Comparison of ENCODE assay signal across 25 mouse cellular contexts in the genomic region with DNA sequence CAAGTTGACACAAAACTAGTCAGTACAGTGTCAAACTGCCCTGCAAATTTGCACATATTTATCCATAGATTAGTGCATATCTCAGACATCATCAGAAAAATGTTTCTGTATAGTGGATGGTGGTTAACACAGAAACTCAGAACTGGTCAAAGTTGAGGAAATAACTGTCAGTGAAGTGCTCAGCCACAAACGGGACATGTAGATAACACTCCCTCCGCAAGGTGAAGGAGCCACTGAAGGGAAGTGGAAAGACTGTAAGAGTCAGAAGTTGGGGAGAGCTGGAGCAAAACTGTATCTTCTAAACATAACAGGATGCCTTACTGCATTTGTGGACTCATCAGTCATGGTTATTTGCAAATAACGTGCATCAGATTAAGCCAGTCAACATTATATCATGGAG. TPM values are rescaled to one million over a fixed set of nuclear protein-coding genes. Genes with fewer than 3 reads are reported as not detected.
"Had no signal": no experiment of that assay in that cellular context is flagged by ENCODE, and none has a peak within 500 bp of the region (broad histone marks: within the 10 kb centered on the region; RNA-seq: fewer than 3 reads in every experiment).

No protein-coding gene starts in this region.

- ATAC-seq: intestine, embryonic 16.5 days; midbrain, embryonic 13.5 days had no signal

- H3K4me1 ChIP-seq: kidney, embryonic 15.5 days; limb, embryonic 13.5 days; midbrain, embryonic 13.5 days; neural tube, embryonic 15.5 days had no signal

- H3K9ac ChIP-seq: kidney, embryonic 15.5 days; limb, embryonic 13.5 days; liver, embryonic 14.5 days; lung, embryonic 14.5 days; midbrain, embryonic 13.5 days; neural tube, embryonic 15.5 days had no signal

- H3K27me3 ChIP-seq: kidney, embryonic 15.5 days; limb, embryonic 13.5 days; midbrain, embryonic 13.5 days; neural tube, embryonic 15.5 days had no signal

- H3K9me3 ChIP-seq: kidney, embryonic 15.5 days; limb, embryonic 13.5 days; midbrain, embryonic 13.5 days; neural tube, embryonic 15.5 days had no signal

- H3K36me3 ChIP-seq: kidney, embryonic 15.5 days; limb, embryonic 13.5 days; midbrain, embryonic 13.5 days; neural tube, embryonic 15.5 days had no signal

- H3K27ac ChIP-seq: kidney, embryonic 15.5 days; limb, embryonic 13.5 days; liver, embryonic 14.5 days; midbrain, embryonic 13.5 days; neural tube, embryonic 15.5 days had no signal

- H3K4me3 ChIP-seq: kidney, embryonic 15.5 days; limb, embryonic 13.5 days; midbrain, embryonic 13.5 days; myocyte; neural tube, embryonic 15.5 days had no signal

- H3K4me2 ChIP-seq: kidney, embryonic 15.5 days; limb, embryonic 13.5 days; lung, embryonic 14.5 days; midbrain, embryonic 13.5 days; neural tube, embryonic 15.5 days had no signal

- DNase-seq: kidney, adult 2 months; kidney, postnatal 14 days; left cerebral cortex, postnatal 4 days; lung, embryonic 14.5 days; lung, postnatal 10 days; lung, postnatal 4 days; right cerebral cortex, adult 18-20 months; right cerebral cortex, postnatal 4 days; spleen, adult 18-20 months; thymus, adult 18-20 months; thymus, postnatal 14 days had no signal

RNA-seq across cellular contexts. Expression of a gene that starts 19.5 kb away (rescaled TPM):
- total RNA-seq: layer of hippocampus, adult 8-10 months; layer of hippocampus, postnatal 14 days; left cerebral cortex, adult 18-20 months; left cerebral cortex, postnatal 10 days; left cerebral cortex, postnatal 4 days had no signal
- polyA plus RNA-seq: intestine, embryonic 16.5 days; kidney, embryonic 15.5 days; large intestine, adult 2 months; limb, embryonic 13.5 days; lung, embryonic 14.5 days; midbrain, embryonic 13.5 days; myocyte; neural tube, embryonic 11.5 days; neural tube, embryonic 15.5 days; stomach, embryonic 14.5 days had no signal

RNA-seq across cellular contexts. Expression of a gene that starts 24.1 kb away (rescaled TPM):
- total RNA-seq: layer of hippocampus, adult 8-10 months; layer of hippocampus, postnatal 14 days; left cerebral cortex, adult 18-20 months; left cerebral cortex, postnatal 4 days had no signal
- polyA plus RNA-seq: lung, embryonic 14.5 days; midbrain, embryonic 13.5 days; myocyte; neural tube, embryonic 11.5 days; neural tube, embryonic 15.5 days had no signal

RNA-seq across cellular contexts. Expression of a gene that starts 29.2 kb away (rescaled TPM):
- total RNA-seq: left cerebral cortex, adult 18-20 months had no signal
- polyA plus RNA-seq: myocyte had no signal
